Mouse (Mus musculus) liver, embryonic 12.5 days (tissue): ENCODE data around the gene Ugt2a3. TPM values are rescaled to one million over a fixed set of nuclear protein-coding genes. Genes with fewer than 3 reads are reported as not detected.
"Not testable (repeated sequence)": the region's sequence is repeated elsewhere in the genome, so short reads cannot be mapped to it uniquely, and the experiment has no call there.

Experiments used
- ATAC-seq: fragments of 200-750 bp; cut with Nextera tagmentation; 2 replicates; pipeline ENCODE4 v1.8.0; 2017; ENCODE audit warnings: moderate number of reproducible peaks, mild to moderate bottlenecking, moderate library complexity
- H3K27ac ChIP-seq: fragments of 300-500 bp; sonication (generic); 2 replicates; pipeline ENCODE4 v1.5.1; 2016; ENCODE audit warnings: mild to moderate bottlenecking
- H3K27me3 ChIP-seq: fragments of 300-500 bp; sonication (generic); replicated peaks from 2 replicates; pipeline ENCODE4 v1.6.1; 2016; ENCODE audit warnings: mild to moderate bottlenecking, moderate library complexity
- H3K36me3 ChIP-seq: fragments of 300-500 bp; sonication (generic); 2 replicates; pipeline ENCODE4 v1.6.1; 2016; ENCODE audit warnings: mild to moderate bottlenecking, moderate library complexity
- H3K4me1 ChIP-seq: fragments of 300-500 bp; sonication (generic); 2 replicates; pipeline ENCODE4 v1.6.1; 2016
- H3K4me2 ChIP-seq: fragments of 300-500 bp; sonication (generic); 2 replicates; pipeline ENCODE4 v1.6.1; 2016; ENCODE audit warnings: mild to moderate bottlenecking, moderate library complexity
- H3K4me3 ChIP-seq: fragments of 300-500 bp; sonication (generic); 2 replicates; pipeline ENCODE4 v1.5.1; 2016; ENCODE audit warnings: mild to moderate bottlenecking, moderate library complexity
- H3K9ac ChIP-seq: fragments of 300-500 bp; sonication (generic); 2 replicates; pipeline ENCODE4 v1.6.1; 2016; ENCODE audit warnings: mild to moderate bottlenecking, moderate library complexity
- H3K9me3 ChIP-seq: fragments of 300-500 bp; sonication (generic); replicated peaks from 2 replicates; pipeline ENCODE4 v1.6.1; 2016; ENCODE audit warnings: mild to moderate bottlenecking, moderate library complexity
- WGBS: fragments of 180-500 bp; shearing (Covaris S2); methylation state at CpG from one replicate; pipeline ENCODE4 v1.1.7; 2016; ENCODE audit not compliant: insufficient replicate concordance; 5-methylcytosine and 5-hydroxymethylcytosine counted together
- polyA plus RNA-seq: library from polyadenylated mRNA; unstranded; fragments of >200 nt; fragmentation: Nextera tagmentation; extraction: Ambion mirVana; gene quantifications from 2 replicates; pipeline ENCODE4 v1.2.1, GENCODE M21; 2016

Gene Ugt2a3
- polyA plus RNA-seq, 1 experiment from 2014 or later: not detected

GRCm38 (mm10) chr5:87311392-87311791 is 25.6 kb downstream of the Ugt2a3 start:
- H3K9me3 ChIP-seq: no peaks in the 10 kb centered on the region
- no peak for ATAC-seq
- no peak overlapping the region for H3K4me2 ChIP-seq
- no peaks in the 10 kb centered on the region for H3K4me1 ChIP-seq
- H3K27ac ChIP-seq: no peak overlapping the region
- no peak overlapping the region for H3K4me3 ChIP-seq
- H3K27me3 ChIP-seq: no peaks in the 10 kb centered on the region
- H3K36me3 ChIP-seq: no peaks in the 10 kb centered on the region
- no peak overlapping the region for H3K9ac ChIP-seq
- WGBS: 74% methylated on average over 12 of the region's 12 CpGs

- ATAC-seq, H3K9me3 ChIP-seq, H3K27ac ChIP-seq, H3K4me3 ChIP-seq, H3K4me1 ChIP-seq, H3K4me2 ChIP-seq, H3K9ac ChIP-seq, H3K36me3 ChIP-seq, H3K27me3 ChIP-seq: not testable (repeated sequence)
- WGBS: 55% methylated on average over 4 of the region's 4 CpGs
Observed at GRCm38 (mm10) chr5:87286180-87286579, 50.8 kb downstream of the Ugt2a3 start.

GRCm38 (mm10) chr5:87275986-87276385 is 61.0 kb downstream of the Ugt2a3 start:
- H3K27ac ChIP-seq, H3K4me2 ChIP-seq, ATAC-seq, H3K9me3 ChIP-seq, H3K4me1 ChIP-seq, H3K36me3 ChIP-seq, H3K27me3 ChIP-seq, H3K4me3 ChIP-seq, H3K9ac ChIP-seq: not testable (repeated sequence)
- 61% methylated on average over 4 of the region's 4 CpGs for WGBS

GRCm38 (mm10) chr5:87275581-87275980 is 61.4 kb downstream of the Ugt2a3 start:
- no peak for ATAC-seq
- no peak overlapping the region for H3K4me3 ChIP-seq
- WGBS: 64% methylated on average over 6 of the region's 6 CpGs

More at GRCm38 (mm10) chr5:87275581-87275980, 61.4 kb downstream of the Ugt2a3 start:
- Histone ChIP-seq H3K36me3 (no peaks in the 10 kb centered on the region), H3K4me2 (no peak overlapping the region), H3K27ac (no peak overlapping the region), H3K9ac (no peak overlapping the region), H3K9me3 (peaks cover 4% of the 10 kb centered on the region; the same call in 1 of the 2 replicates), H3K27me3 (no peaks in the 10 kb centered on the region), H3K4me1 (no peaks in the 10 kb centered on the region)

Other genes with a start within 250 kb of the Ugt2a3 start
- gene Ugt2b36, start 244.6 kb downstream of the Ugt2a3 start, polyA plus RNA-seq: 2.9 and 3.0 TPM in 2 replicates
- 3.5 and 3.8 TPM in 2 replicates for gene Ugt2b5, start 196.9 kb downstream of the Ugt2a3 start, polyA plus RNA-seq
- gene Ugt2b37, start 82.4 kb downstream of the Ugt2a3 start, polyA plus RNA-seq: not detected in 2 replicates
- gene Ugt2b38, start 87.0 kb upstream of the Ugt2a3 start, polyA plus RNA-seq: not detected in 2 replicates
- gene Ugt2a2, start 145.1 kb upstream of the Ugt2a3 start, polyA plus RNA-seq: not detected in 2 replicates
- not detected in 2 replicates for gene Gm43638, start 149.6 kb upstream of the Ugt2a3 start, polyA plus RNA-seq
- not detected in 2 replicates for gene Ugt2a1, start 153.7 kb upstream of the Ugt2a3 start, polyA plus RNA-seq
- 0.48 and 0.64 TPM in 2 replicates for gene Sult1b1, start 201.0 kb upstream of the Ugt2a3 start, polyA plus RNA-seq
- 0.89 and 1.0 TPM in 2 replicates for gene Sult1d1, start 231.8 kb upstream of the Ugt2a3 start, polyA plus RNA-seq